Mouse (Mus musculus) kidney, postnatal 36 days (tissue): Measurements from ENCODE around the gene Ooep.
A peak's percentile ranks its signal among the peaks of the same experiment; 100 is the strongest.
"Not testable (repeated sequence)": the region's sequence is repeated elsewhere in the genome, so short reads cannot be mapped to it uniquely, and the experiment has no call there.

ENCODE experiments used
- DNase-seq, 2 experiments: peaks; one replicate each; pipeline ENCODE4 v3.0.0; 2021 to 2022; ENCODE audit warnings: mixed read lengths in 2 of 2

Ooep gene

DNA sequence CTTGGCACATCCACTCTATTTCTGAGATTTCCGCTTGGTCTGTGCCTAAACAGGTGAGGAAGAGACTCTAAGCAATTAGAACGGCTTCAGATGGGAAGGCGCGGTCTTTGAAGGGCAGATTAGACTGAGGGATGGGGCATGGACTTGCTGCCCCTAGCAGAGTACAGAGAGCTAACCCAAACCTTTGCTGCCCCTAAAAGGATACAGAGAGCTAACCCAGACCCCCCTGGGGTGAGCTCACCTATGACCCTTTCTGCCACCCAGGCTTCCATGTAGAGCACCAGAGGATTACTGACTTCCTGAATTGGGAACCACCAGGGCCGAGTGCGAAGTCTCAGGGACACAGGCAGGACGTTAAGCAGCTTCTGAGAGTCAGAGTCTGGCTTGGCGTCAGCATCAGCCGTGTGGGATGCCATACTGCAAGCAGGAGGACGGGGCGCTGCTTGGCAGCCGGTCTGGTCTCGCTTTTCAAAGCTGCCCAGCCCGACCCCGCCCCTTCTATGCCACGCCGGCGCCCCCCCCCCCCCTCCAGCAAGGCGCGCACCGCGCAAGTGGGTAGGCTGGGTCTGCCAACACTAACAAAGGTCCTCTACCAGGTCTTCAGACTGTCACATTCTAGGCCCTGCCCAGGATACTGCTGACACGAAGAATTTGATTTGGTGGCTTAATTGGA, at the start of gene Ooep:
Ooep (minus strand) TSS at position 613 of the 673 bp plus-strand sequence.
- DNase-seq, result peak in 1 of 2 experiments; percentile 6

DNA sequence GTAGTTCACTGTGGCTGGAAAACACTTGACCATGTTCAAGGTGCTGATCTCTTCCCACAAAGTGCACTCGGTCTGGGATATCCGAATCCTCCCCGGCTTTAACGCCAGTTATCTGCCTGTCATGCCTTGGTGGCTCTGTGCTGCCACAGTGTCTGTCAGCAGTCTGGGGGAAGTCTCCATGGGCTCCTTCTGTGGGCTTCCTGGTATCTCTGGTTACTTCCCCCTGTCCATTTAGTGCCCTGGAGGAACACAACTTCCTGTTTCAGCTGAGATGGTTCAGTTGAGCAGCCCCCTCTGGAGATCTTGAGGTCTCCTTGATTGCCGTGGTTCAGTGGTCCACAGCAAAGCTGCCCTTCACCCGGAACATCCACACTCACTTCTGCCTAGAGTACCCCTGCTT, 49.7 kb upstream of the Ooep start:
- DNase-seq, result no peak

DNA sequence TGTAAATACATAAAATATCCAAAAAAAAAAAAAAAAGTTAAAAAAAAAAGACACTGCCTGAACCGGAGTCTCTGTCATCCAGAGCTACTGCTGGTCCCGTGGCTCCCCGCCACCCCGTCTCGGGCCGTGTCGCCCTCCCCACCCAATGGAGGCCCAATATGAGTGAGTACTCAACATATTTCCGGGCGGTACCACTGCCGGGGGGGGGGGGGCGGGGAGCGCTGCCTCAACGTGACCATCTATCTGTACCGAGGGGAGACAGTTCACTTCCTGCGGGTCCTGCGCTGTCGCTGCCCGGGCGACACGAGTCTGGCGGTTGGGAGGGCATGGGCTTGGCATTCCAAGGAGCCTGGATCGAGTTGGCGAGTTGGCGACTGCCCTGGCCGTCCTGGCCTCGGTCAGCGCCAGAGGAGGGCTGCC, 48.8 kb upstream of the Ooep start:
- peak in 1 of 2 experiments; percentile 10 for DNase-seq

DNA sequence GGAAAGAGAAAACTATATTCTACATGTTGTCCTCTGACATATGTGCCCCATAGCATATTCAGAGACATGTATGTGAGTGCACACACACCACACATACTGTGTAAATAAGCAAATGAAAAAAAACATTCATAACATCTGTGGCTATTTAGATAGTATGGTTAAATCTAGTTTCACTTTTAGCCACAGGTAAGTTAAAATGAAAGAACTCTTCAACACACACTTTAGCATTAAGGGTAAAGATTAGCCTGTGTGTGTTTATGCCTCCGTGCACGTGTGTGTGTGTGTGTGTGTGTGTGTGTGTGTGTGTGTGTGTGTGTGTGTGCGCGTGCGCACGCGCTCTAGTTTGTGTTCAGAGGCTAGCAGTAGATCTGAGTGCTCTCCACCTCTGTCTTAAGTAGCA, 23.1 kb upstream of the Ooep start:
- no peak for DNase-seq

DNA sequence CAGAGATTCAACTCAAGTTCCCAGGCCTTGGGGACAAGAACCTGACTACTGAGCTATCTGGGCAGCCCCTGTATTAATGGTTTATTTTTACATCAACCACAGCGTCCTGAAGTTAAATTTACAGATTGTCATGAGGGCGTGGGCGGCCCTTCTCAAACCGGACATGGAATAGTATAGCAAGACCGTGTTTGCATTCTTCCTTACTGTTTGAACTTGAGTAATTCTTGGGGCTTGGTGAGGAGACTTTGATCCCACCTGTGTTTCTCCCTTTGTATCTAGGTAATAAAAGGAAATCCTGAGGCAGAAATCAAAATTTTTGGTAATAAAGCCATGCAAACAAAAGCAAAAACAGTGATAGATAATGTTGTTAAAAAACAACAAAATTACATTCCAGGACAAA, 22.0 kb upstream of the Ooep start:
- DNase-seq, result no peak

DNA sequence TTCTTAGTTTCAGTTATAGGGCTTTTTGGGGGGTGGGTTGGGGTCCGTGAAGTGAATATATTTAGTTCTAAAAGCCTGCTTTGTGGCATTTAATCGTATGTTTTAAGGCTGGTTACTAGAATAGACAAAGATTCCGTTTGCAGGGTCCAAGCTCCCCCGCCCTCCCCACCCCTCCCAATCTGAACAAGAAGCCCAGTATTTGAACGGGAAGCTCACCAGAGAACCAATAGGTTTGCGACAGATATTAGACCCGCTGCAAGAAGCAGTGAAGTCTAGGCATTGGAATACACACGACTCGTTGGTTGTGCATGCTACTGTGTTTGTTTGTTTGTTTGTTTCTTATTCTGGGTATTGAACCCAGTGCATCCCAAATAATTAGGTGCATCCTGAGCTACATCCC, 18.0 kb upstream of the Ooep start:
- DNase-seq, result no peak

DNA sequence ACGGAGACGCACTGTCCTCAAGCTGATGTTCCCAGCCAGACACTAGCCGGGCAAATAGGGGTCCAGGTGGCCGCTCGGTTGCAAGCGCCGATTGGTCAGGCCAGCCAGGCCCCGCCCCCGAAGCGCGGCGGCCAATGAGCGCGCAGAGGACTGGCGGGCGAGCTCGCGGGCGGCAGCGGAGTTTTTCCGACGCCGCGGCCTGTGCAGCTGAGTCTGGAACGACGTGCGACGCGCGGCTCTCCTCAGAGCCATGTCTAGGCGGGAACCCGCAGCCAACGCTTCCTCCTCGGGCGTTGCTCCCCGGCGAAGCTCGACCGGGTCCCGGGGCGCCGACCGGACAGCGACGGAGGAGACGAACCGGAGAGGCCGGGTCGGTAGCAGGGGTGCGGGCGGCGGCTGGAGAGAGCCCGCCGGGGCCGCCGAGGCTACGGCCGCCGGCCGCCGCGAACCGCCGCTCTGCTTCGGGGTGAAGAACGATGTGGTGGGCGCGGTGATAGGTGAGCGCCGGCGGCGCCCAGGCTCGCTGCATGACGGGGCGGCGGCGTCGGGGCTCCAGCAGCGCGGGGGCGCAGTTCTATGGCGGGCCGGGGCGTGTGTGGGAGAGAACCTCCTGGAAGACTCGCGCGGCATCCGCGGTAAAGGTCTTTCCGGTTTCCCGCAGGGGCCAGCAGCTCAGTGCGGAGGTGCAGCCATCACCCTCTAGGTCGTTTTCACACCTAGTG, 17.3 kb upstream of the Ooep start, which contains the start of gene Ddx43:
Ddx43 (plus strand) TSS at position 148 of the 722 bp plus-strand sequence.
- DNase-seq, result peak; percentile 18 to 58

DNA sequence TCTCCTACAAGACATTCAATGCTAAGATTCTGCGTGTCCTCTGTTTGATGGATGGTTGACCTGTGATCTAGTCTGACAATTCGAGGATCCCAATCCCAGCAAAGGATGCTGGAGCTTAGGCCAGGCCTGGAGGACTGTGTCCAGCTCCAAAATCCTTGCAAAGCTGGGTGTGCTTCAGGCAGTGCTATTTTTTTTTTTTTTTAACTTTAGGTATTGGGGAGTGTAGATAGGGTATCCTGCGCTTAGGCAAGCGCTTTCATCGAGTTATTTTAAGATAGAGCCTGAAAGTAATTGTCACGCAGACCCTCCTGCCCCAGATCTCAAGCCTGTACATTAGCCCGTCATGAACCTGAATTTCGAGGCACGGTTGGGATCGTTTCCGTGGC, 16.7 kb upstream of the Ooep start:
- no peak for DNase-seq

DNA sequence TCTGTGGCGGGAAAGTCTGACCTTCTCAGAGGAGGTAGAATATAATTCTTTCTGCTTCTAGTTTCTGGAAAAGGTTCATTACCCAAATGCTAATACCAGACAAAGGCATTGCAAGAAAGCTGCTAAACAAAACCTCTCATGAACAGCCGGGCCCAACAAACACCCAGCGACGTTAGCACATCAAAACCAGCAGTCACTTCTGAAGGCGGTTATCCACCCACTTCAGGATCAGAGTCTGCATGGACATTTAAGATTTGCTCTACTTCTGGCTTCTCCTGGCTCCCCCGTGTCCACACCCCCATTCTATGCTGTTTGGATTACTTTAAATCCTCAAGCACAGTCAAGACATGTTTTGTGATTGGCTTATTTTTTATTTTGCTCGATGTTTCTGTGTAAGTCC, 16.1 kb upstream of the Ooep start:
- no peak for DNase-seq

DNA sequence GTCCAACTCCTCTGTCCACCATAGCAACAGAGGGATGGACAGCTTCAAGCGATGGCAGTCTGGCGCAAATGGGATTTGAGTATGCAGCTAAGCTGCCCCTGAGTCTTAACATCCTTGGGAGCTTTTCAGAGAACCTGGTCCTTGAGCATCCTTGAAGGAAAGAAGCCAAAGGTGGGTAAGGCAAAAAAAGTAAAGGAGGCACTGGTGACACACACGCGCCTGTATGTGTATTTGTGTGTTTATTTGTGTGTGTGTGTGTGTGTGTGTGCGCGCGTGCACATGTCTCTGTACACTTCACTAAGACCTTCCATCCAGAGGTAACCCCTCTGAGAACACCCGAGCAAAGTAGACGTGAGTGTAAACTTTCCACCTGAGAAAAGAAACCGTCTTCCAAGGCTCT, 15.2 kb upstream of the Ooep start:
- no peak for DNase-seq

DNA sequence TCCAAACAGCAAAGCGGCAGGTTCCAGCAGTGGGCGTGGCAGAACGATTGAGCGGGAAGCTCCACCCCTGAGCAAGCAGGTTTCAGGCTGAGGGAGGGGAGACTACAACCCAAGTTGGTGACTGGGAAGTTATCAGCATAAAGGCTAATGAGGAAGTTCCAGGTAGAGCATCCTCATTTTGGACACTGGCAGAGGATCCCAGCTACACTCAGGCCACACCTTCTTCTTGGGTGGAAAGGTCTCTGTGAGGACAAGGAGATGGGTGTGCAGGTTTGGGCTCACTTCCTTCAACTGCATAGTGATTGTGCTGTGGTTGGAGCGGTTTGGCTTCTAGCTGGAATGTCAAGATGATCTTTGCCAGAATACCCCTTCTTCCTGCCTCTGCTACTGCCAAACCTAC, 11.5 kb upstream of the Ooep start:
- DNase-seq, result no peak

DNA sequence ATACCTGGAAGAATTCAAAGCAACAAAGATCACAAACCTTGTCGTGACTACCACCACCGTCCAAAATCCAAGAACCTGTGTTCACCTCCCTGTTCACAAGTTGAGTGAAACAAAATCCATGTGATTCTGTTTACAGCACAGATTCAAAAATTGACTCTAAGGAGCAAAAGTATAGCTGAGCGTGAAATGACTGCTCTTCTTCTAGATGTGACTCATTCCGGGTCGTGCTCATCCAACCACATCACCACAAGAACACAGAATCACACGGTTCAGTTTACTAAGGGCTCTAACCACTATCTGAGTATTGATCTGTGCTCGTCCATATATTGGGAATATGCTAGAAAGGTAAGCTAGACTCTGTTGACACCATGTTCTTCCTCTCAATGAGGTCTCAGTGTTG, 8.4 kb upstream of the Ooep start:
- DNase-seq, result no peak

DNA sequence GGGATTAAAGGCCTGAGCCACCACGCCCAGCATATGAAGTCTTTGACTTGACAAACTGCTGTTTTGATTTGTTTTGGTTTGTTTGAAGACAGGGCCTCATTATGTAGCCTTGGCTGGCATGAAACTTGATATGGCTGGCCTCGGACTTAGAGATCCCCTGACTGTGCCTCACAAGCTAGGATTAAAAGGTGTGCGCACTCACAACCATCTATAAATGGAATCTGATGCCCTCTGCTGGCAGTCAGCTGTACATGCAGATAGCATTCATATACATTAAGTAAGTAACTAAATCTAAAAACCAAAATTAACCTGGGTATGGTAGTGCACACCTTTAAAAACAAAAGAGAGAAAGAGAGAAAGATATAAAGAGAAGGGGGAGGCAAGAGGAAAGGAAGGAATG, 7.4 kb upstream of the Ooep start:
- peak; percentile 20 to 39 for DNase-seq

DNA sequence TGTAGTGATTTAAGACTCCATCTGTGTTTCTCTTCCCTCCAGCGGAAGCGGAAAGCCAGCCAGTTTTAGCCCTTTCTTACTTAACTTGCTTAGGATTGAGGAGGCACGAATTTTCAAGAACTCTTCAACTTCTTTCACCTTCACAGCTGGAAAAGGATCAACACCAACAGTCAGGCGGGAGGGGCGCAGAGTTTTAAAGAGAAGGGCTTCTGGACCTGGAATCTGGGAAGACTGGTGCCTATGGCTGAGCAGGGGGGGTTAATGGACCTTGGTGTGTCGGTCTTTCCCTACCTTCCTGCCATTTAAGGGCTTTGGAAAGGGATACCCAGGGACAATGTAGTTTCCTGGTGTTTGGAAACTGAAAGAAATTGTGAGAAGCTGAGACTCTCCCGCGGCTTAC, 979 bp downstream of the Ooep start:
- no peak for DNase-seq

DNA sequence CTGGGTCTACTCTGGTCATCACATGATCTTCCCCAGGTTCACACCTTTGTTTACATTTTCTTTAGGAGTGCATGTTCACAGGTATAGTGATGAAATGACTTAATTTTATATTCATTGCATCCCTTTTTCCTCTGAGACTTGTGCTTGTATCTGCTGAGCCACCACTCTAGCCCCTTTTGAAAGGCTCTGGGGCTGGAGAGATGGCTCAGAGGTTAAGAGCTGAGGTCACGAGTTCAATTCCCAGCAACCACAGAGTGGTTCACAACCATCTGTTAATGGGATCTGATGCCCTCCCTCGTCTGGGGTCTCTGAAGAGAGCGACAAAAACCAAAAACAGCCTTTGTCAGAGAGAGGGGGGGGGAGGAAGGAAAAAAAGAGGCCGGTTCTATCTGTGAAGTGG, 3.0 kb downstream of the Ooep start:
- DNase-seq, result no peak

DNA sequence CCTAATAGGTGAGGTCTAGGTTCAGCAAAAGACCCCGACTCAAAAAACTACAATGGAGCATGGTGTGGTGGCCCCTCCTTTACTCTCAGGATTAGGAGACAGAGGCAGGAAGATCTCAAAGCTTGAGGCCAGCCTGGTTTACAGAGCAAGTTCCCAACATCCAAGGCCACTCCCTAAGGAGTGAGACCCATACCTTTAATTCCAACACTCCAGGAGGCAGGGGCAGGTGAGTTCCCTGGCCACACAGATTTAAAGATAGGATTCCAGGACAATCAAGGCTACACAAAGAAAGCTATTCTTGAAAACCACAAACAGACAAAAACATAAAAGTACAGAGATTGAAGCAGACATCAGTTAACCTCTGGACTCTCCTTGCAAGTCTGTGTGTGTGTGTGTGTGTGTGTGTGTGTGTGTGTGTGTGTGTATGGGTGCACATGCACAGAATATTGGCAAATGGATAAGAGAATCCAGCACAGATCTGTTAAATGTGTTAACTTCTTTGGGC, 3.6 kb downstream of the Ooep start:
- DNase-seq, result peak in 1 of 2 experiments; percentile 27

DNA sequence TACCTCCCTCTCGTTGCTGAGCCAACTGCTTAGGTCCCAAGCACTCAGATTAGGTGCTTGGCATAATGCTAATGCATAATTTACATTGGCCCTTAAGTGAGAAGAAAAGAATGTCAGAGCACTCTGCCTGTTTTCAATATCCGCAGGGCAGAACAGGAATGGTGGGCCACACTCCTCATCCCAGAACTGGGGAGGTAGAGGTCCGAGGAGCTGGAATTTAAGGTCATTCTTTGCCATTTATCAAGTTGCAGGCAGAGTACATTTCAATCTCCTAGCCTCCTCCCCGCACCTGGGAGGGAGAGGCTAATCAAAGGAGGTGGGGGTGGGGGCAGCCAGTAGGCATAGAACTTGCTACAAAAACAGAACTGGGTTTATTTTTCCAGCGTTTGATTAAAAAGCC, 4.1 kb downstream of the Ooep start:
- DNase-seq, result no peak

DNA sequence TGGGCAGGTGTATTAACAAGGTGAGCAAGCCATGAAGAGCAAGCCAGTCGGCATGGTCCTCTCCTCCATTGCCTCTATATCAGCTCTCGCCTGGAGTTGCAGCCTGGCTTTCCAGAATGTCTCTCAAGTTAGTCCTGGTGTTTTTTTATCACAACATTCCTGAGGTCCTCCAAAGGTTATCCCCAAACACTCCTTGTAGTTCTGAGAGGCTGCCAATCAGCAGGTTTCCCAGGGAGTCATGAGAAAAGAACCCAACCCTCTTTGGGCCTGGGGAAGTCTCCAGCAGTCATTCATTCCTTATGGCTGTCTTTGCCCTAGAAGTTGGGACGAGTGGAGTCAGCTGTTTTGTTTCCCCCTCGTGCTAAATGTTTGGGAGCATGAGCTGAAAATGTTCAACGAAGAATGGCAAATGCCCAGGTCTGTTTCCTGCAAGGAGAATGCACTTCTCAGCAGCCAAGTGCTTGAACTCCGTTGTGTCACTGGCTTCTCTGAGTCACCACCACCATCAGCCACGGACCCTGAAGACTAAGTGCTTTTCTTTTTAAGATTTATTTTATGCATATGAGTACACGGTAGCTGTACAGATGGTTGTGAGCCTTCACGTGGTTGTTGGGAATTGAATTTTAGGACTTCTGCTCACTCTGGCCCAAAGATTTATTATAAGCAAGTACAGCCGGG, 5.6 kb downstream of the Ooep start:
- DNase-seq, result no peak

DNA sequence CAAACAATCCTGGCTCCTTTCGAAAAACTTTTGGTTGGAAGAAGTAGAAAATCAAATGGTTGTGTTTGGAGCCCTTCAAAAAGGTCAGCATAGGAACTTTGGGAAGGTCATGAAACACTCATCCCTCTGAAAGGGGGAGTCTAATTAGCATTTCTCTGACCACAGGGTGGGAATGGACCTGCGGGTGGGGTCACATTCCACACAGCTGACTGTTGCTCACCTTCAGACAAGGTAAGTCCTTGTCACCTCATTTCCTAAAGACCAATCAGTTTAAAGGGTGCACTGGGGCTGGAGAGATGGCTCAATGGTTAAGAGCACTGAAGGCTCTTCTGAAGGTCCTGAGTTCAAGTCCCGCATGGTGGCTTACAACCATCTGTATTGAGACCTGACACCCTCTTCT, 7.1 kb downstream of the Ooep start:
- DNase-seq, result no peak

DNA sequence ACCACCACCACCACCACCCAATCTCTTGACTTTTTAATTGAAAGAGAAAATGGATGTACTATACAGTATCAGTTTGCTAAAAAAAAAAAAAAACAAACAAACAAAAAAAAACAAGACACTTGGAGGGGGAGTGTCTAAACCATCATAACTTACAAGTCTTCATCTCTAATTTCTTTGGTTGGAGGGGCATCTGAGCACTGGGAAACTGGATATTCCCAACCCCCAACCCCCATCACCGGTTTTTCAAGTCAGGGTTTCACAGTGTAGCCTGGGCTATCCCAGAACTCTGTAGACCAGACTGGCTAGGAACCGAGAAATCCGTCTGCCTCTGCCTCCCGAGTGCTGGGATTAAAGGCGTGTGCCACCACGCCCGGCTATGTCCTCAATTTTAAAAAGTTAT, 8.7 kb downstream of the Ooep start:
- DNase-seq, result no peak

DNA sequence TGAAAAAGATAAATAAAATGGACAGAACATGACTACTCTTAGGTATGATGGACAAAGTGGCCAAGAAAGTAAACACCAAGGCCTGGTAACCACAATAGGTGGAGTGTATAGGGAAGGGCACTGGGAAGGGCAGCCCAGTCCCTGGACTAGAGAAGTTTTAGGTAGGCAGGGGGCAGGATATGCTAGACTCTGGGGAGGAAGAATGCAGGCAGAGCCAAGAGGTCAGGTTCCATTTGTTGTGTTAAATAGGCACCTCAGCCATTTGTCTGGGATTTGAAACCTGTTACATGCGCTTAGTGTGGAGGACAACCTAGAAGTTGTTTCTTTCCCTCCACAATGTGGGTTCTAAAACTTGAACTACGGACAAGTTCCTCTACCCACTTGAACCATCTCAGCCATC, 9.2 kb downstream of the Ooep start:
- no peak for DNase-seq

DNA sequence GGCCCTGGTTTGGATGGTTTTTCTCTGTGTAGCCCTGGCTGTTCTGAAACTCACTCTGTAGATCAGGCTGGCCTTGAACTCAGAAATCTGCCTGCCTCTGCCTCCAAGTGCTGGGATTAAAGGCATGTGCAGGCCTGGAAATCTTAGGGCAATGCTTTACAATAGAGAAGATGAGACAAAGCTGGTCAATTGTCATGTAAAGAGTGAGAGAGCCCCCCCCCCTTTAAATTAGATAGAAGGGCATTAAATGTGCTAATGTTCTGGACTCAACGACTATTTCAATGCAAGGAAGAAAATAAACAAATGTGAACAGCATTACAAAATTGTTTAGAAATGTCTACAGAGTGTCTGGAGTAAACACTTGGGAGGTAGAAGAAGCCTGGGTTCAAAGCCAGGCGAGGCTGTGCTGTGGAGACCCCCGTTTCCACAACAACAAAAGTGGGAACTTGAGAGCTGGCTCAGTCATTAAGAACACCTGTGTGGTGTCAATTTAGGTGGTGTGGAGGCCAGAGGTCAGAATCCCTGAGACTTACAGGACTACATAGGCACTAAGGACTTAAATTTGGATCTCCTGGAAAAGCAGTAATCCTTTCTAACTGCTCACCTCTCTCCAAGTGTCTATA, 9.7 kb downstream of the Ooep start:
- DNase-seq, result no peak

DNA sequence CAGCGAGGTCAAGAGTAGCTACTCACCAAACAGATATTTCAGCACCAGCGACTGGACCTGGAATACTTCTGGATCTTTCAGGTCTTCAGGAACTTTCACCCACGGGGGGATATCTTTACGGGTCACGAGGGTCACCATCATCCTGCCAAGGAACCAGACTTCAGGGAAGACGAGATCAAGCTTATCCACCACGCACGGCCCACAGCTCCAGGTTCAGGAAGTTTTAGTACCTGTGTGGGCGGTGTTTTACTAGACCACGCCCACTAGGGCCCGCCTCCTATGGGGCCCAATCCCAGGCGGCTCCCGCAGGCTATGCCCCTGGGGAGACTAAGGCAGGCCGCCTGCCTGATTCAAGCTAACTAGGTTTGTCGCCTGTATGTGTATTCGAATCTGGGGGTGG, 10.6 kb downstream of the Ooep start, which contains the start of gene Dppa5a:
Dppa5a (minus strand) TSS at position 219 of the 400 bp plus-strand sequence.
- DNase-seq, result not testable (repeated sequence)
